Mouse (Mus musculus) spleen, postnatal 36 days (tissue): Measurements from ENCODE around the gene Rgr.
"Not testable (repeated sequence)": the region's sequence is repeated elsewhere in the genome, so short reads cannot be mapped to it uniquely, and the experiment has no call there.

Source experiments
- DNase-seq, 2 experiments: peaks; one replicate each; pipeline ENCODE4 v3.0.0; 2022; ENCODE audit warnings: low spot score in 2 of 2, mixed read lengths in 1 of 2

The Rgr gene

GRCm38 (mm10) chr14:37002852-37003251, 45.9 kb downstream of the Rgr start:
- no peak for DNase-seq

GRCm38 (mm10) chr14:37000780-37001179, 48.0 kb downstream of the Rgr start:
- DNase-seq: not testable (repeated sequence)

GRCm38 (mm10) chr14:36989784-36990183, 59.0 kb downstream of the Rgr start:
- no peak for DNase-seq

- no peak for DNase-seq
These were observed 63.1 kb downstream of the Rgr start for GRCm38 (mm10) chr14:36985693-36986092.
